Mouse (Mus musculus) heart, postnatal 4 days (tissue): ENCODE measurements at regions not wholly inside any gene's neighbourhood (a gene's known extent, or its start where the extent isn't known, plus 50 kb on each side); places are given as distances from the start of the nearest gene placed in this dataset.
A peak's percentile ranks its signal among the peaks of the same experiment; 100 is the strongest.

Source experiments
- DNase-seq: peaks from one replicate; pipeline ENCODE4 v3.0.0; 2021

DNA sequence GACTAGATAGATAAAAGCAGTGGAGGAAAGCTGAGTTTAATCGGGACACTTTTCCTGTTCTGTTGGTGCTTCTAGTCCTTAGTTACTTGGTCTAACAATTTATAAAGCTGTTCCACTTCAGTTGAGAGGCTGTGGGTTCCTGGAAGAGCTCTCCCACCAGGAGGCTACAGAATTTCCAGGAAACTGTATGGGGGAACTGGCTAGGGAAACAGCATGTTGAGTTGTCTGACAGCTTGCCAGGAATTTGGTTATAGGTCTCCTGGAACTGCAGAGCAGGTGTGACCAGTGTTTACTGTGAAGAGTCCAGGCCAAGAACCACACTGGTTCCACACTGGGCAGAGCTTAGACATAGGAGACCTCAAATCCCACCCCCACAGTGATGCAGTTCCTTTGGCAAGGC is 65.0 kb upstream of the Pik3cg start:
- DNase-seq, result no peak

DNA sequence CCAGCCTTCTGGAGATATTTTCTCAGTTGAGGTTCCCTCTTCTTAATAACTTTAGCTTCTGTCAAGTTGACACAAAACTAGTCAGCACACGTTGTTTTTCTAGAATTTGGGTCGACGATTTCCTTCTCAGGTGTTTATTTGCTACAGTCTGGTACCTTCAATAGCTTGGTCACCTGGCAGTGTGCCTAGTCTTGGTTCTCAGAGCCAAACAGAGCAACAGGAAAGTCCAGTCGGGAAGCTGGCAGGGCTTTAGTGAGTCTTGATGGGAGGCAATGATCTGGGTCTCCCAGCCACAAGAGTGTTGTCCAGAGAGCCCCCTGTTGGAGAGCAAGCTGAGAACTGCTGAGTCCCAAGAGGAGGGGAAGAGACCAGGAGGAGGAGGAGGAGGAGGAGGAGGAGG is 71.4 kb upstream of the Pik3cg start:
- DNase-seq, result no peak

- DNase-seq, result peak; percentile 21
These were observed 71.8 kb upstream of the Pik3cg start for GRCm38 (mm10) chr12:32280309-32280708.

DNA sequence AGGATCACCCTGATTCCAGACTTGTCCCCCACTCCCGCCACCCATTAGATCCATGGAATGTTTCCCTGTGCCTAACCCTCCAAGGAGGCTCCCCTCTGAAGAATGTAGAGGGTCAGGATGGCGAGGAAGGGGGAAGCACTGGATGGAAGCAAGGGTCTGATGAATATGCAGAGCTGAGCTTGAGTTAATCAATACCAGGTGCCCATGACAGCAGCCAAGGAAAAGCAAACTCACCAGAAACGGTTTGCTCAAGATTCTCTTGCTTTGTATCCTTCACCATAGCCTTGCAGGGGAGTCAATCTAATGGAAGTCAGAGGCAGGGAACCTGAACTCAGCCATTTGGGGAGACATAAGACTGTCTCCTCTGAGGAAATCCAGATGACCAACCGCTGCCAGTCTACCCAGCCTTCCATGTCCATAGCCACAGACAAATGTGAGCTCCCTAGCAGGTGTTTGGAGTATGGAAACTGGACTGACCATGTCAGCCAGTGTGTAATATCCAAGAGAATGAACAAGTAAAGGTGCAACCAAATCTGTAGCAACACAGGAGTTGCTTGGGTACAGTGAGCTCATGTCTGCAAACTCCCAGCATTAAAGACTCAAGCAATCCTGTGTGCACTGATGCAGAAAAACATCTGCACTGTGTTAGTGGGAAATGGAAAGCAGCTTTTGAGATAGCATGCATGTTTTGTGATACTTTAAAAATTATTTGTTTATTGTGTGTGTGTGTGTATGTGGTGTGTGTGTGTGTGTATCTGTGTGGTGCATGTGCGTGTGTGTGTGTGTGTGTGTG is 74.1 kb upstream of the Pik3cg start:
- DNase-seq, result no peak

GRCm38 (mm10) chr12:32285039-32285438 is 76.6 kb upstream of the Pik3cg start:
- no peak for DNase-seq

- DNase-seq, result no peak
These were observed 78.2 kb upstream of the Pik3cg start for GRCm38 (mm10) chr12:32286652-32287051.

DNA sequence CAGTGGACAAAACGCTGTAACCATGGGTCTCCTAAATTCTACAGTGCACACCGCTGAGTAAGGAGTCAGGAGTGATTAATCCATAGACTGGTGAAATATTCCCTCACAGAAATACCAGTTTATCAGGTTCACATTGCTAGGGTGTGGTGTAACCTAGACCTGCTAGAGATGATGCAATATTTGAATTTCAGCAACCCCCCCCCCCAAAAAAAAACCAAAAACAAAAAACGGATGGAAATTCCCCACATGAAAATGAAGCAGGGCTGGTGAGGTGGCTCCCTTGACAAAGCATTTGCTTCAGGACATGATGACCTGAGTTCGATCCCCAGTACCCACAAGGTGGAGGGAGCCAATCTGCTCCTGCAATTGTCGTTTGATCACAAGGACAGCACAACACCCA is 82.7 kb upstream of the Pik3cg start:
- DNase-seq, result no peak

DNA sequence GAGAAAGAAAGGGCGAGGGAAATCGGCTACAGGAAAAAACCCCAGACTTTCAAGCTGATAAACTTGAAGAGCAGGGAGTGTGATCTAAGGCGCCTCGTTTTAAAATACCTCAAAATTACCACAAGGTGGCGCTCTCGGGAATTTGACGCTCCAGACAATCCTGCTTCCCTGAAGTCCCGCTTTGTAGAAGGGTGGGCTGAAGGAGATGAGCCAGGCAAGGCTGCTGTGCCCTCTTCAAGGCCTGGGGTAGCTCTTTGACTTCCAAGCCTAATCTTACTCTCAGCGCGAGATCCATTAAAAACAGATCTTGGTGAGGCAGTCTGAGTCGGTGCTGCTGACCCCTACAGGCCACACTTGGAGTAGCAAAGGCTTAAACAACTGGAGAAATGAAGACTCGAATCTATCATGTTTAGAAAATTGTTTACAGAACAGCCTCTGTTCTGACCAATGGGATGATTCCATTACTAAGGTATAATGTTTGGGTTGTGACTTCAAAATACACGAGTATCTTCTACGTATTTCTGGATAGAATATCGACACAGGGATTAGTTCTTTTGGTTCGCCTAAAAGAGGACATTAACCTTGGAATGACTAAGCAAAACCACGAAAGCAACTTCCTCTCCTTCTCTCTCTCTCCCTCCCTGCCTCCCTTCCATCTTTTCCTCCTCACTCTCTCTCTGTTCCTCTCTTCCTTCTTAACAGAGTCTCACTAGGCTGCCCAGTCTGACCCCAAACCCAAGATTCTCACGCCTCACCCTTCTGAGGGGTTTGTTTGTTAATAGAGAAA is 83.7 kb upstream of the Pik3cg start:
- DNase-seq, result peak; percentile 53

DNA sequence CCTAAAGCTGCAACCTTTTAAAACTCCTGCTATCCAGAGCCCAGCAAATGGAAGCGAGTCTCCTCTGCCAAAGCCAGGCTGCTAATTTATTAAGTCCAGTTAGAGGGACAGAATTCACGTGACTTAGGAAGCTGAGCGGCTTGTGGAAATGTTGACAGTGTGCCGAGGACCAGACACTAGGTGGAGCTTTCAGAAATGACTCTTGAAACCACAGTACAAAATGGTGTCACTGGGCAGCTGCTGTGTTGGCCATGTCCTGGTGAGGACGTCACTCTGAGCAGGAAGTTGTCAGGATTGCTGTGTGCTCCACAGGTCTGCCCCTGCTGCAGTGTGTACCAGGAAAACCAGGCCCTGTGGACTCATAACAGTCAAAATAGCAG is 84.3 kb upstream of the Pik3cg start:
- DNase-seq, result no peak

GRCm38 (mm10) chr12:32297431-32297830 is 81.1 kb upstream of the Ccdc71l start:
- DNase-seq, result no peak

- DNase-seq, result no peak
These were observed 78.8 kb upstream of the Ccdc71l start for GRCm38 (mm10) chr12:32299714-32300113.

- DNase-seq, result no peak
These were observed 72.8 kb upstream of the Ccdc71l start for GRCm38 (mm10) chr12:32305736-32306135.

GRCm38 (mm10) chr12:32306326-32306725 is 72.2 kb upstream of the Ccdc71l start:
- no peak for DNase-seq

DNA sequence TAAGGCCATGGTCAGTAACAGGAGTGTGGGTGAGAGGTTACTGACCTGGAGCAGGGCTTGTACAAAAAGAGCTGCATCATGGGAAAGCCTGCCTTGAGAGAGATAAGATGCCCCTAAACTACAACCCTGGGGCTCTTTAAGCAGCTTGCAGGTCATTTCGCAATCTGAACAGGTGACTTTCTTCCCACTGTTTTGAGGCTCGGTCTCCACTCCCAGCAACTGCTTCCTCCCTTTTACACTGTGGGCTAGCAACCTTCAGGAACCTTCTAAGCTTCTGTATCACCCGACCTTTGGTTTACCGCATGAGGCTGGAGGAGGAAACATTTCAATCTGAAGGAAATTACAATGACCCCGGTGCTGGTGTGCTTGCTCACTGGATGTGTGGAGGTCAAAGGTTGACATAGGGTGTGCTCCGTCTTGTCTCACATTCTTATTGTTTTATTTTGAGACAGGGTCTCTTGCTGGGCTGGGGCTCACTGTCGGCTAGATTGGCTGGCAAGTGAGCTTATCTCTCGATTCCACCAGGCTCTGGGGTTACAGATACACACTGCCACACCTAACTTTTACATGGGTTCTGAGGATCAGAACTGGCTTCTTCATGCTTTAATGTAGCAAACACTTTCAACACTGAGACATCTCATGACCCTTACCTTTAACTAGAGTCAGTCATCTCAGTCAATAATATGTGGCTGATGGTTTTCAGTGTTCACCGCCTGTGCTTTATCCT is 71.1 kb upstream of the Ccdc71l start:
- no peak for DNase-seq

DNA sequence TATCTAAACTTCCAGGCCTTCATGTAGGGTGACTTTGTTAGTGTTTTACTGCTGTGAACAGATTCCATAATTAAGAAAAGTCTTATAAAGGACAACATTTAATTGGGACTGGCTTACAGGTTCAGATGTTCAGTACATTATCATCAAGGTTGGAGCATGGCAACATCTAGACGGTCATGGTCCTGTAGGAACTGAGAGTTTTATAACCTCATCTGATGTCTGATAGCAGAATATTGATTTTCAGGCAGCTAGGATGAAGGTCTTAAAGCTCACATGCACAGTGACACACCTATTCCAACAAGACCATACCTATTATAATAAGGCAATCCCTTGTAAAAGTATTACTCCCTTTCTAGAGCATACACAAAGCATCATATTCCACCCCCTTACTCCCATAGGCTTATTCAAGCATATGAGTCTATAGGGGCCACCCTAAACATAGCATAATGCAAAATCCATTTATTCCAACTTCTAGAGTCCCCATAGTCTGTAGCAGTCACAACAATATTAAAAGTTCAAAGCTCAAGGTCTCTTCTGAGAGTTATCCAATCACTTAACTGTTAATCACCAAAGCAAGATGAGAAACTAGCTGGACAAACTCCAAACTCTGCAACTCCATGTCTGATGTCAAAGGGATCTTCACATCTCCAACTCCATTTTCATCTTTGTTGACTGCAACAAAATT is 63.3 kb upstream of the Ccdc71l start:
- DNase-seq, result no peak
